Mouse (Mus musculus): Measurements from ENCODE around the gene Sprr2a1. TPM values are rescaled to one million over a fixed set of nuclear protein-coding genes. Genes with fewer than 3 reads are reported as not detected.
"Not testable (repeated sequence)": the region's sequence is repeated elsewhere in the genome, so short reads cannot be mapped to it uniquely, and the experiment has no call there.

Gene Sprr2a1
- polyA plus RNA-seq, 1 experiment from 2014 or later, result not detected

DNA sequence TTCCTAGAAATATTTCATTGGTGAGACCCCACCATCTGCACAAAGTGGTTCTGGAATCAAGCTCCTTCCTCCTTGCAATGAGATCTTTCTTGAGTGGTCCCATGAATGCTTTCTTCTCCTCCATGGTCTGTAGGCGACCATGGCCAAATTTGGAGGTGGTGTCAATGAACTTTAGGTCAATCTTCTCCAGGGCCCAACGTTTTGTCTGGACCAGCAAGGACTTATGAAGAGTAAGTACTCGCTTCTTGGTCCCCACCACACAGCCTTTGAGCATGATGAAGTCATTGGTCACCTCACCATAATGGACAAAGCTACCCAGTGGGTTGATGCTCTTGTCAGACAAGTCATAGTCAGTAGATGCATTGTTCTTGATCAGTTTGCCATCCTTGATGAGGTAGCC, 11.8 kb downstream of the Sprr2a1 start:
- 73% methylated on average over 3 of the region's 3 CpGs for WGBS
- H3K27me3 ChIP-seq (ENCODE audit: control insufficient read depth, insufficient read depth, low read length); H3K27ac ChIP-seq (ENCODE audit: low read depth, low read length); ATAC-seq (ENCODE audit: low FRiP score, low TSS enrichment); H3K9ac ChIP-seq (ENCODE audit: low read depth, low read length); H3K36me3 ChIP-seq (ENCODE audit: control insufficient read depth, insufficient read depth, low read length); H3K9me3 ChIP-seq (ENCODE audit: control insufficient read depth, low read length); H3K4me2 ChIP-seq (replicated peaks; ENCODE audit: low read depth, low read length); H3K4me1 ChIP-seq (ENCODE audit: control insufficient read depth, insufficient read depth, low read length); H3K4me3 ChIP-seq (ENCODE audit: low read length): not testable (repeated sequence)

DNA sequence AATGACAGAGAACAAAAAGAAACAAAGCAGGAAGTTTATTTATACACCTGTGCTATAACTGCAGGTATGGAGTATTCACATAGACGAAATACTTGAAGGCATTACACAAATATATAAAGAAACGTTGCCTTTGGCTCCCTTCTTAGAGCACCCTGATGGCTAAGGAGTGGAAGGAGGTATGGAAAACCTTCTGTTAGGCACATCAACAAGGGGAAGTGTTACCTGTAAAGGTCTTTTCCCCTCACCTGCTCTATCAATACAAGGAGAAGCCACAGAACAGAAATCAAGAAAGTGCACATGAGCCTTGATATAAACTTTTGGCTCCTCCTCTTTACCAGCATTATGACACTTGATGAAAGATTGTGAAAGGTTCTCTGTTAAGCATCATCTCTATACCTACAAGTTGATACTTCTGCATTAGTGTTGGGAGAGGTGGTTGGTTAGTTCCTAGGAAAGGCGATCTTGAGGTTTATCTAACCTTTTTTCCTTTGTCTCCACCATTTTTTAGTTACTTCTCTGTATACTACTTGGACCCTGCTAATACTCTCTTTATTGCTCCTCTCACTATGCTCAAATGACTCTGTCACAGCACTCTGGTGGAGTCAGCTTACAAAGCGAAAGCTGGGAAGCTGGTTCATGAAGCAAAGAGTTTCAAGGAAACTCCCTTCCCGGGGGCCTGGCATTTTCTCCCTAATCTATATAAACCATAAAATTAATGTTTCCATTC, 21.0 kb downstream of the Sprr2a1 start:
- not testable (repeated sequence) for H3K36me3 ChIP-seq (ENCODE audit: control insufficient read depth, insufficient read depth, low read length); H3K4me3 ChIP-seq (ENCODE audit: low read length); H3K4me2 ChIP-seq (replicated peaks; ENCODE audit: low read depth, low read length); H3K4me1 ChIP-seq (ENCODE audit: control insufficient read depth, insufficient read depth, low read length); H3K9ac ChIP-seq (ENCODE audit: low read depth, low read length); H3K9me3 ChIP-seq (ENCODE audit: control insufficient read depth, low read length); H3K27me3 ChIP-seq (ENCODE audit: control insufficient read depth, insufficient read depth, low read length); H3K27ac ChIP-seq (ENCODE audit: low read depth, low read length)
- no CpG with 5 or more reads among the region's 5 CpGs for WGBS
- peak; percentile 78 for ATAC-seq (ENCODE audit: low FRiP score, low TSS enrichment)

DNA sequence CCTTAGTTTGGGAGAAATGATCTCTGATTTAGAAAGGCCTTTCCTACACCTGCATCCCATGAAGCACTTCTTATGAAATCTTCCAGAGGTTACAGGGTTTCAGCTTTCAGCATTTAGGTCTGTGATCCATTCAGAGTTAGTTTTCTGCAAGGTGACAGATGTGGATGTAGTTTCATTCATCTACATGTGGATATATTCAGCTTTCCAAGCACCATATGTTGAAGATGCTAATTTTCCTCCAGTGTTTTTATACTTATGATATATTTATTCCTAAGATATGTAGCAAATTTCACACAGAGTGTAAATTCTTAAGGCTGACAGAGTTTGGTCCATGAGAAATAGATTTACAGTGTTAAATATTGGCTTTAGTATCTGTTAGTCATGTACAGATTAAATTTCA, 23.1 kb downstream of the Sprr2a1 start:
- H3K27me3 ChIP-seq (ENCODE audit: control insufficient read depth, insufficient read depth, low read length); H3K9ac ChIP-seq (ENCODE audit: low read depth, low read length); ATAC-seq (ENCODE audit: low FRiP score, low TSS enrichment); H3K27ac ChIP-seq (ENCODE audit: low read depth, low read length); H3K9me3 ChIP-seq (ENCODE audit: control insufficient read depth, low read length); H3K4me1 ChIP-seq (ENCODE audit: control insufficient read depth, insufficient read depth, low read length); H3K4me2 ChIP-seq (replicated peaks; ENCODE audit: low read depth, low read length); H3K36me3 ChIP-seq (ENCODE audit: control insufficient read depth, insufficient read depth, low read length); H3K4me3 ChIP-seq (ENCODE audit: low read length): not testable (repeated sequence)

DNA sequence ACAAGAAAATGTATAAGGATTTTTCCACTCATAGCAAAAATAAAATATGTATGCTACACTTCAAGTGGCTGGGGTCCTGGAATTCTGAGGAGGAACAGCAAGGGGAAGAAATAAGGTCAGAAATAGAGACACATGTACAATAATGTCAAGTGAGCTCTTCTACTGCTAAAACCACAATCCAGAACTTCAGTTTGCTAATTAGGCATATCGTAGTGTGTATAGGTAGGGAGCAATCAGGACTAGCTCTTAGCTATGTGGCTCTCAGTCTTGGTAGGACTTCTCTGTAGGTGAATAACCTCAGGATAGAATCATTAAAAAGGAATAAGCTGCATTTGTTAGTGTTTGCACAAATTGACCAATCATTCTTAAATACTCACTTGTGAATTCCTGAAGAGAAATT, 23.6 kb downstream of the Sprr2a1 start:
- H3K27ac ChIP-seq (ENCODE audit: low read depth, low read length); H3K9ac ChIP-seq (ENCODE audit: low read depth, low read length); H3K4me2 ChIP-seq (replicated peaks; ENCODE audit: low read depth, low read length); H3K27me3 ChIP-seq (ENCODE audit: control insufficient read depth, insufficient read depth, low read length); H3K4me3 ChIP-seq (ENCODE audit: low read length); H3K4me1 ChIP-seq (ENCODE audit: control insufficient read depth, insufficient read depth, low read length); ATAC-seq (ENCODE audit: low FRiP score, low TSS enrichment); H3K9me3 ChIP-seq (ENCODE audit: control insufficient read depth, low read length); H3K36me3 ChIP-seq (ENCODE audit: control insufficient read depth, insufficient read depth, low read length): not testable (repeated sequence)
- WGBS, result no CpG with 5 or more reads among the region's 1 CpGs

DNA sequence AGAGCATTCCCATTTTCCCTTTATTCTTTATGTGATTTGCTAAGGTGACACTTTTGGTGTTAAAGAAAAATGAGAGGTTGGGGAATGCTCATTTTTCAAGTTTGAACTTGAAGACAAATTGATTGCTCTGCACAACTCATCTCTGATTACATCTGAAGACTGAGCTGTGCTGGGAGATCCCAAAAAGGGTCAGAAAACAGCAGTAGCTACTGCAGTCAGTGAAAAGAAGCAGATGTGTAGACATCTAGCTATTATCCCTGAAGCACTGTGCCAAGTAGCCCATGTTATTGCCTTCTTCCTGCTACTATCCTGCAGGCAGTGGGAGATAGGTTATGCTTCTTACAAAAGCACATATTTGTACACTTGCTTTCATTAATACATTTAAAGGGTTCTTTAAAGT, 29.2 kb downstream of the Sprr2a1 start:
- not testable (repeated sequence) for H3K9ac ChIP-seq (ENCODE audit: low read depth, low read length); H3K4me1 ChIP-seq (ENCODE audit: control insufficient read depth, insufficient read depth, low read length); H3K9me3 ChIP-seq (ENCODE audit: control insufficient read depth, low read length); H3K4me3 ChIP-seq (ENCODE audit: low read length); H3K27ac ChIP-seq (ENCODE audit: low read depth, low read length); ATAC-seq (ENCODE audit: low FRiP score, low TSS enrichment); H3K36me3 ChIP-seq (ENCODE audit: control insufficient read depth, insufficient read depth, low read length); H3K4me2 ChIP-seq (replicated peaks; ENCODE audit: low read depth, low read length); H3K27me3 ChIP-seq (ENCODE audit: control insufficient read depth, insufficient read depth, low read length)

DNA sequence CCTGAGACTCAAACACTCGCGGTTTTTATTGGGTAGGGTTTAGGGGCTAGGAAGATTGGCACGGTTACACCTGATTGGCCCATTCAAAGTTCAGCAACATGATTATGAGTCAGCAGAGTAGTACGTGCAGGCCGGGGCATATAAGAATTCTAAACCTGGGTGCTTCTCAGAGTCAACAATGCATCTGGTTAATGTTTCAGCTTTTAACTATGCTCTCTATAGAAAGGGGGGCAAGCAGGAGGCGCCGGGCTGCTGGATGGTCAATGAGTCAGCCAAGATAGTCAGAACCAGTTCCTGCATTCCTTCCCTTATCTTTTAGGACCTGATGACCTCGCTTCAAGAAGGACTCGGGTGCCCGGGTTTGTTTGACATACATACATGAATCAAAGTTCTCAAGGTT, 30.6 kb downstream of the Sprr2a1 start:
- not testable (repeated sequence) for H3K4me2 ChIP-seq (replicated peaks; ENCODE audit: low read depth, low read length); H3K9ac ChIP-seq (ENCODE audit: low read depth, low read length); H3K36me3 ChIP-seq (ENCODE audit: control insufficient read depth, insufficient read depth, low read length); H3K27ac ChIP-seq (ENCODE audit: low read depth, low read length); H3K4me3 ChIP-seq (ENCODE audit: low read length); H3K4me1 ChIP-seq (ENCODE audit: control insufficient read depth, insufficient read depth, low read length); H3K27me3 ChIP-seq (ENCODE audit: control insufficient read depth, insufficient read depth, low read length); H3K9me3 ChIP-seq (ENCODE audit: control insufficient read depth, low read length)
- WGBS, result no CpG with 5 or more reads among the region's 10 CpGs
- ATAC-seq (ENCODE audit: low FRiP score, low TSS enrichment), result peak; percentile 34; the same call in 1 of the 2 replicates

DNA sequence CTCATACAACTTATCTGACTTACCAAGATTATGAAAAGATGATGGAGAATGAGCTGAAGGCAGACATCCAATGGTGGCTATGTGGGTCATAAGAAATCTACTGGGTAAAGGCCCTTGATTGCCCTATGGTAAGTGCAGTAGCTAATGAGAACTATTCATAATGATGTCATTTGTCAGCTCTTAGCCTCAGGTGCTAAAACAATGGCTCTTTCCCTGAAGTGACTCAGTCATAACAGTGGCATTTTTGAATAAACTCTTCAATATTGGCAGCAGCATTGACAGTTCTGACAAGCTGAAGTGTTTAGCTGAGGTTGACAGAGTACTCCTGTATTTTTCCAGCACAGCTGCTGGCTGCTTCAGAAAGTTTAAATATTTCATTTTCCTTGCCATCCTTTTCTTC, 32.9 kb downstream of the Sprr2a1 start:
- not testable (repeated sequence) for H3K27ac ChIP-seq (ENCODE audit: low read depth, low read length); H3K9ac ChIP-seq (ENCODE audit: low read depth, low read length); H3K4me1 ChIP-seq (ENCODE audit: control insufficient read depth, insufficient read depth, low read length); H3K4me2 ChIP-seq (replicated peaks; ENCODE audit: low read depth, low read length); H3K4me3 ChIP-seq (ENCODE audit: low read length); H3K9me3 ChIP-seq (ENCODE audit: control insufficient read depth, low read length); ATAC-seq (ENCODE audit: low FRiP score, low TSS enrichment); H3K27me3 ChIP-seq (ENCODE audit: control insufficient read depth, insufficient read depth, low read length); H3K36me3 ChIP-seq (ENCODE audit: control insufficient read depth, insufficient read depth, low read length)

DNA sequence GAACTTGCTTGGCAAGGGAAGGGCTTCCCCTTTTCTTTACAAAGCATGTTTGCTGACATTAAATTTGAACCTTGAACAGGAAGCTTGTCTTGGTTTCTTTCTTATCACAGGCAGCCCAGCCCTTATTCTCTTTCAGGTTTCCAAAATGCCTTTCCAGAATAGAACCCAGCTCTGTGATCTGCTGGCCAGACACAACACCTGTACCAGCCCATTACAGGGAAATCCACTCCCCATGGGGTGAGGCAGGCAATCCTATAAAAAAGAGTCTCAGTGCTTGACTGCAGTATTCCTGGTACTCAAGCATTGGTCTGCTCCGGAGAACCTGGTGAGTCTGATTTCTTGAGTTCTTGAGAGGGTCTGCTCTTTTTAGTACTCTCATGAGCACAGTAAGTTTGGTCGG, 34.9 kb downstream of the Sprr2a1 start:
- not testable (repeated sequence) for H3K27ac ChIP-seq (ENCODE audit: low read depth, low read length); H3K9ac ChIP-seq (ENCODE audit: low read depth, low read length); H3K36me3 ChIP-seq (ENCODE audit: control insufficient read depth, insufficient read depth, low read length); H3K4me2 ChIP-seq (replicated peaks; ENCODE audit: low read depth, low read length); H3K4me1 ChIP-seq (ENCODE audit: control insufficient read depth, insufficient read depth, low read length); ATAC-seq (ENCODE audit: low FRiP score, low TSS enrichment); H3K9me3 ChIP-seq (ENCODE audit: control insufficient read depth, low read length); H3K4me3 ChIP-seq (ENCODE audit: low read length); H3K27me3 ChIP-seq (ENCODE audit: control insufficient read depth, insufficient read depth, low read length)
- 93% methylated on average over 1 of the region's 2 CpGs for WGBS

DNA sequence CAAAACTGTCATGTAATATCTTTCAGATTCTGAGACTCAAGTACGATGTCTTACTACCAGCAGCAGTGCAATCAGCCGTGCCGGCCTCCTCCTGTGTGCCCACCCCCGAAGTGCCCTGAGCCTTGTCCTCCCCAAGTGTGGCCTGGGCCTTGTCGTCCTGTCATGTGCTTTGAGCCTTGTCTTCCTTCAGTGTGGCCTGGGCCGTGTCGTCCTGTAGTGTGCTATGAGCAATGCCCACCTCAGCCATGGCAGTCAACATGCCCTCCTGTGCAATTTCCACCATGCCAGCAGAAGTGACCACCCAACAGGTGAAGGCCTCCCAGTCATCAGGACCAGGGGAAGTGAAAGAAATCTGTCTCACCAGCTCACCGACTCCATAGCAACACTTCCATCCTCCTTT, 38.3 kb downstream of the Sprr2a1 start:
- peak; percentile 83 for ATAC-seq (ENCODE audit: low FRiP score, low TSS enrichment)
- H3K36me3 ChIP-seq (ENCODE audit: control insufficient read depth, insufficient read depth, low read length); H3K27me3 ChIP-seq (ENCODE audit: control insufficient read depth, insufficient read depth, low read length); H3K27ac ChIP-seq (ENCODE audit: low read depth, low read length); H3K4me2 ChIP-seq (replicated peaks; ENCODE audit: low read depth, low read length); H3K4me3 ChIP-seq (ENCODE audit: low read length); H3K4me1 ChIP-seq (ENCODE audit: control insufficient read depth, insufficient read depth, low read length); H3K9ac ChIP-seq (ENCODE audit: low read depth, low read length); H3K9me3 ChIP-seq (ENCODE audit: control insufficient read depth, low read length): not testable (repeated sequence)
- no CpG with 5 or more reads among the region's 8 CpGs for WGBS

DNA sequence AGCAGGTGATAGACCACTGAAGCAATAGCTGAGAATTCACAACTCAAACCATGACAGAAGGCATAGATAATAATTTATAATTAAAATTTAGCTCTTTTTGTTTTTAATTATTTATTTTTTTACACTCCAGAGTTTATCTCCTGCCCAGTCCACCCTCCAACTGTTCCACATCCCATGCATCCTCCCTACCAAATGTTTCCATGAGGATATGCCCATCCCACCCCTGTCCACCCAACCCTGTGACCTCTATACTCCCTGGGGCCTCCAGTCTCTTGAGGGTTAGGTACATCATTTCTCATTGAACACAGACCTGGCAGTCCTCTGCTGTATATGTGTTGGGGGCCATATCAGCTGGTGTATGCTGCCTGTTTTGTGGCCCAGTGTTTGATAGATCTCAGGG, 42.9 kb downstream of the Sprr2a1 start:
- not testable (repeated sequence) for H3K4me1 ChIP-seq (ENCODE audit: control insufficient read depth, insufficient read depth, low read length); H3K9me3 ChIP-seq (ENCODE audit: control insufficient read depth, low read length); H3K27ac ChIP-seq (ENCODE audit: low read depth, low read length); H3K36me3 ChIP-seq (ENCODE audit: control insufficient read depth, insufficient read depth, low read length); H3K4me2 ChIP-seq (replicated peaks; ENCODE audit: low read depth, low read length); H3K4me3 ChIP-seq (ENCODE audit: low read length); H3K9ac ChIP-seq (ENCODE audit: low read depth, low read length); H3K27me3 ChIP-seq (ENCODE audit: control insufficient read depth, insufficient read depth, low read length)
- peak; percentile 58; the same call in 1 of the 2 replicates for ATAC-seq (ENCODE audit: low FRiP score, low TSS enrichment)
